Mouse (Mus musculus) embryonic fibroblast, embryonic 13.5 days (primary cell): Measurements from ENCODE around the gene Nacad. TPM values are rescaled to one million over a fixed set of nuclear protein-coding genes. Genes with fewer than 3 reads are reported as not detected.

Experiments used
- H3K27ac ChIP-seq: 2 replicates; pipeline ENCODE4 v1.5.1; 2012; ENCODE audit warnings: low read length, control low read depth, inconsistent platforms; ENCODE audit not compliant: insufficient read depth
- H3K4me1 ChIP-seq: 2 replicates; pipeline ENCODE4 v1.6.1; 2011; ENCODE audit warnings: low read length; ENCODE audit not compliant: control insufficient read depth, insufficient read depth
- H3K4me3 ChIP-seq: 2 replicates; pipeline ENCODE4 v1.5.1; 2011; ENCODE audit warnings: mild to moderate bottlenecking, control low read depth, low read length; ENCODE audit not compliant: insufficient read depth
- CTCF ChIP-seq: IDR thresholded peaks from 2 replicates; pipeline ENCODE4 v1.5.1; 2011; ENCODE audit warnings: mild to moderate bottlenecking, control low read depth, low read length, moderate library complexity, borderline replicate concordance; ENCODE audit not compliant: insufficient read depth
- POLR2A ChIP-seq: IDR thresholded peaks from 2 replicates; pipeline ENCODE4 v1.6.1; 2011; ENCODE audit warnings: low read depth, mild to moderate bottlenecking, control low read depth, low read length, moderate library complexity
- polyA plus RNA-seq: library from polyadenylated mRNA; stranded (reverse); fragments of >200 nt; gene quantifications from 2 replicates; pipeline ENCODE4 v1.2.4, GENCODE M21; 2011; ENCODE audit warnings: low read depth; ENCODE audit not compliant: missing spikeins, insufficient read length

The Nacad gene
- polyA plus RNA-seq, 1 experiment: 6.7 TPM

DNA sequence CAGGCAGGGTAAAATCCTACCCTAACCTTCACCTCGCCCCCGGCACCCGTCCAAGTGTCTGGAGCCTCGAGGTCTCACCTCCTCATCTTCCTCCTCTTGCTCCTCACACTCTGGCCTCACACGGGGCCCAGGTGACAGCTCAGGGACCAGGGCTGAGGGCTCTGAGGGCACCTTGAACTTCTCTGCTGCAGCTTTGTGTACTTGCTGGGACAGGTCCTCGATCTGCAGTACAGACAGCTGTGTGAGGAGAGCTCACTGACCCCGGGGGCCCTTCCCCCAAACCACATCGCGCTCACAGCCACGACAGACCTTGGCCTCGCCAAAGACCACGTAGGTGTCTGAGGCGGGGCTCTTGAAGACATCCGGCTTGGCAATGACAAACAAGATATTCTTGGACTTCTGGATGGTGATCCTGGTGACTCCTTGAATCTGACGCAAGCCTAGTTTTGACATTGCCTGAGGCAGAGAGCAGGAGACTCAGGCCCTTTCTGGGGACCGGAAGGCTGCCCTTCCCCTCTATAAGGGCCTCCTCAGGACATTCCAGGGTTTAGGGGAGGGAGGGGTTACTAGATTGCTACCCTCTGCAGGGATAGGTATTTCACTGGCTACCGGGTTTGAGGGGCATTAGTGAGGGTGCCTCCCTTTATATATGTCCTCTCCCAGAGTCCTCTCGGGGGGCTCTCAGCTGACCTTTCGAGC, 7.5 kb downstream of the Nacad start:
- H3K4me1 ChIP-seq: no peaks in the 10 kb centered on the region
- no peak overlapping the region for H3K4me3 ChIP-seq
- no peak overlapping the region for H3K27ac ChIP-seq
- no peak for TF ChIP-seq POLR2A
- no peak for TF ChIP-seq CTCF

DNA sequence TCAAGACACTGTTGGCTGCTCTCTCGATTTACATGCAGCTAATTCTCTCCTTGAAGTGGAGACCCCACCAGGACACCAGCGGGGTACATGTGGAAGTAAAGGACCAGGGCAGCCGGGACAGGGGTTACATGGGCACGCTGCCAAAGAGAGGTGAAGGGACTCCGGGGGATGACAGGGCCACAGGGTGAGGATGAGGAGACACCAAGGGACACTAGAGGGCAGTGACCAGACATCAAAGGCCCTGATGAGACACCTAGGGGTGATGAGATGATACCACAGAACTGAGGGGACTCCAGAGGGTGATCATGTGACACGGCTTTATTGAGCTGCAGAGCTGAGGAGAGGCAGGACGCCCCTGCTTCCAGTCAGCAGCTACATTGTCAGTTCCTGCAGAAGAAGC, 8.3 kb downstream of the Nacad start:
- H3K4me3 ChIP-seq: no peak overlapping the region
- TF ChIP-seq POLR2A: no peak
- no peak for TF ChIP-seq CTCF
- H3K4me1 ChIP-seq: no peaks in the 10 kb centered on the region
- no peak overlapping the region for H3K27ac ChIP-seq

DNA sequence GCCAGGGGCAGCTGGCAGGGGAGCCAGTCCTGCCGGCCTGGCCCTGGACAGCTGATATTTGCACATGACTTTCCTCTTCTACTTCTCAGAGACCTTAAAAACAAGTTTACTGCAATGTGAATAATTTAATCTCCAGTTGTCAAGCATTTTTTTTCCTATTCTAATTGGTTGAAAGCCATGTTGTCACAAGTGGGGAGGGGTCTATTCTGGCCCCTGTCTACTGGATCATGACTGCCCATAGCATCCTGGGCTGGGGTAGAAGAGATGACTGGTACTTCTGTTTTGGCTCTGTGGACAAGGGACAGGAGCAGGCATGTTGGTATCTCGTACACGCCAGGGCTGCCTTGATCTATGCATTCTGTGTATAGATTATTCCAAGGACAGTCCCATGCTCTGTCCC, 9.2 kb downstream of the Nacad start:
- no peak for TF ChIP-seq POLR2A
- no peak for TF ChIP-seq CTCF
- H3K4me3 ChIP-seq: no peak overlapping the region
- H3K4me1 ChIP-seq: no peaks in the 10 kb centered on the region
- no peak overlapping the region for H3K27ac ChIP-seq

DNA sequence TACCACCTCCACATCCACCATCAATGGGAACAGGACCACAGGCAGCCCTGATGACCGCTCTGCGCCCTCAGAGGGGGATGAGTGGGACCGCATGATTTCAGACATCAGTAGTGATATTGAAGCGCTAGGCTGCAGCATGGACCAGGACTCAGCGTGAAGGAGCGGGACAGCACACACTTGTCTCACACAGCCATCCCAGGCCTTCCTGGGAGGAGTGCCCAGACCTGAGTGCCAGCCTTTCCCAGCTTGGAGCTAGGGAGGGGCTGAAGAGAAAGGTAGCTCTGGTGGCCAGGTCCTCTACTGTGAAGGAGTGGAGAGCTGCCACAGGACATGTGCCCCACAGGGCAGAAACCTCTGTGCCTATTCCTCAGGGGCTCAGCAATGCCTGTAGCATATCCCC, 9.6 kb downstream of the Nacad start:
- no peak overlapping the region for H3K4me3 ChIP-seq
- H3K27ac ChIP-seq: no peak overlapping the region
- no peaks in the 10 kb centered on the region for H3K4me1 ChIP-seq
- TF ChIP-seq POLR2A: no peak
- TF ChIP-seq CTCF: no peak

DNA sequence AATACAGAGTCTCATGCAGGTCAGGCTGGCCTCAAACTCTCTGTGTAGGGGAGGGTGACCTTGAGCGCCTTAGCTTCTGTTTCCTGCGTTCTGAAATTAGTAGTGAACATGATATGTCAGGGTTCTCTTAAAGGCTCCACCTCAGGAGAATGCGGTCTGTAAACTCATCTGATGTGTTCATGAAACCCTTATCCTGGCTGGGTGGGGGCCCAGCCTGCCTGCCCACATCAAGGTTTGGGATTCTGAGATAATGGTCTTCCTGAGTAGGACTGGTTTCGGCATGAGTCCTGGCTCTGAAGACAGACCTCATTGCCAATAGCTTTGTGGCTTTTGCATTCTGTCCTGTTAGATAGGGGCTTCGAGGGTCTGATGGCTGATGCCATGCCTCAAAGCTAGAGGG, 10.5 kb downstream of the Nacad start:
- Histone ChIP-seq H3K4me3 (no peak overlapping the region), H3K4me1 (no peaks in the 10 kb centered on the region), H3K27ac (no peak overlapping the region)
- no peak for TF ChIP-seq POLR2A
- no peak for TF ChIP-seq CTCF

DNA sequence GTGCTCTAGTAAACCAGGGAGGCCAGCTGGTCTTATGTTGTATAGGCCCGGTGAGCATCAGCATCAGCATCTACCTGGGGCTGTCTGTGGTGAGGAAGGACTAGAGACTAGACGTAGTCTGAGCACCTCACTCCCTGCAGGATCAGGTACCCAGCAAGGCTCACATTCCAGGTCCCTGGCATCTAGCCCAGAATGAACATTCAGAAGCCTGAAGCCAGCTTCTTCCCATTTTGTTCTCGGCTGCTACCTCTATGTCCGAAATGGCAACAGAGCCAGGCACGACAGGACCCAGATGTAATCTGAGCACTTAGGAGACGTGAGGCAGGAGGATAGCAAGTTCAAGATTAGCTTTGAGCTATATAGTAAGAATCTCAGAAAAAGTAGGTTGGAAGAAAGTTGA, 11.0 kb downstream of the Nacad start:
- TF ChIP-seq POLR2A (no peak), CTCF (no peak)

DNA sequence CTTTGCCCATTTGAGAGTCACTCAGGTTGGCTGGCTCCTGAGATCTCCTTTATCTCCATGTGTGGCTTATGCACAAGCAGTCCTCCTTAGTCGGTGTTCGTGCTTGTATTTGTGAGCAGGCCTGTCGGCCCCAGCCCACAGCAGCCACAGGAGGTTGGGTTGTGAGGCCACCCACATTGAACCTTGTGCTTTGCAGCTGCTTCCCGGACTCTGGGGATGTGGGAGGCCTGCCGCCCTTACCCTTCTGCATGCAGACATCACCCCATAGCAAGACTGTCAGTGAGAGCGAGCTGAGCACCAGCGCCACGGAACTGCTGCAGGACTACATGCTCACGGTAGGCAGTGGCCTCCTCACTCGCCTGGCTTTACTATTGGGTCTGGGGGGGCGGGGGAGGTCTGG, 12.4 kb downstream of the Nacad start:
- no peak for TF ChIP-seq CTCF
- TF ChIP-seq POLR2A: no peak
- Histone ChIP-seq H3K4me3 (no peak overlapping the region), H3K27ac (no peak overlapping the region), H3K4me1 (no peaks in the 10 kb centered on the region)

More for the DNA sequence above, 11.0 kb downstream of the Nacad start:
- no peak overlapping the region for H3K27ac ChIP-seq
- H3K4me1 ChIP-seq: no peaks in the 10 kb centered on the region
- no peak overlapping the region for H3K4me3 ChIP-seq

DNA sequence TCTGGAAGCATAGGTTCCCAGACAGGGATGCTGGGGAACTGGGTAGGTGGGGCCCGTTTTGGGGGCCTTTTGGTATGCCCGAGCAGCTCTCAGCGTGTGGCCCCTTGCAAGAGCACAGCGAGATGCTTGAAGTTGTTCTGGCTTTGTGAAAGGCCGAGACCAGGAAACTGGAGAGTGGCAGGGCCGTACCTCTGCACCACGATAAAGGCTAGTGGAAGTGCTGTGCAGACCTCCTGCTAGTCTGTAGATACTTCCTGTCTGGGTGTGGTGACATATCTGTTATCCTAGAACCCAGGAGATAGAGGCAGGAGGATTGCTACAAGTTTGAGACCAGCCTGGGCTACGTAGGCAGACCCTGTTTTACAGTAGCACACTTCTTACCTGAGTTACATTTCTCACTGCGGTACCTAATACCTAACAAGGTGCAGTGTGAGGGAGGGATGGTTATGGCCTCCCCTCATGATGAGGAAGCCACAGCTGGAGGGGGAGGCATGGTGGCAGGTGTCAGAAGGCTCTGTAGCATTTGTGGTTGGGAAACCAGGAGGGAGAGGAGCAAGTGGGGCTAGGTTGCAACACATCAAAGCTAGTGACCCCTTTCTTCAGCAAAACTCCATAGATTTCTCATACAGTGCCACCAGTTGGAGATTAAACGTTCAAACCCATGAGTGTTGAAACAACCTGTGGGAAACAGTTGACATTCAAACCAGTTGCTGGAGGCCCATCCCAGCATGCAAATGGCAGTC, 14.7 kb downstream of the Nacad start:
- TF ChIP-seq POLR2A: no peak
- TF ChIP-seq CTCF: no peak
- Histone ChIP-seq H3K4me3 (no peak overlapping the region), H3K27ac (no peak overlapping the region), H3K4me1 (peaks cover 6% of the 10 kb centered on the region)

DNA sequence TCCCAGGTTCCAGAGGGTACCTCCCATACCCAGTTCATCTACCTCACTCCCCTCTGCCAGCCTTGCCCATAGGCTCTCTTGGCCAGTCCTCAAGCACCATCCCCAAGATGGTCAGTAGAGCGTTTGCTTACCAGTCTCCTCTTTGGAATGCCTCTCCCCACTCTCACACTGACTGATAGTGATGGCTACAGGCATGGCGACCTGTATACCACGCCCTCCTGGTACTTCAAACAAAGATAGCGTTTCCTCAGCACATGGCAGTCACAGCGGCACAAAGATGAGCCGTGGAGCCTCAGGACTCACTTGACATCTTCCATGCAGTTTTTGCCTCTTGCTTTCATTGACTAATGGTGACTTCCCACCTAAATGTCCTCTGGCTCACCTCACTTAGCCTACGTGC, 16.0 kb downstream of the Nacad start:
- no peak overlapping the region for H3K4me3 ChIP-seq
- TF ChIP-seq POLR2A (no peak), CTCF (no peak)
- peaks cover 6% of the 10 kb centered on the region for H3K4me1 ChIP-seq
- no peak overlapping the region for H3K27ac ChIP-seq

DNA sequence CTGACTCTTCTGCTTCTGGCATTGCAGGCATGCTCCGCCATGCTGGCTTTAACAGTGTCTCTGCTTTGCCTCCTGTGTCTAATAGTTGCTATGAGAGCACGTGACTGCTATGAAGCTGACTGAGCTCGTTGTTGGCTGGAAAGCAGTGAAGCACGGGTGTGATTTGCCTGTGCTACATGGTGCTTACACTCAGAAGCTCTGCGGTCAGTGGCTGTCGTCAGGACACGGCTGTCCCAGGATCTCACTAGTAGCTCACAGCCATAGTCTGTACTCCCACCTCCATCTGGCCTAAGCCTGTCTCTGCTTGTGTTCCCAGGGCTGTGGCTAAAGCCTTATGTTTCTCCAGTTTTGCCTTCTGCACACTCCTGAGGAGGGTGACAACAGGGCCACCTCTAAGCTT, 17.6 kb downstream of the Nacad start:
- TF ChIP-seq CTCF: no peak
- Histone ChIP-seq H3K4me3 (no peak overlapping the region), H3K27ac (no peak overlapping the region), H3K4me1 (peaks cover 6% of the 10 kb centered on the region)
